29 mouse cellular contexts compared by ENCODE assay signal in genomic region chr17:40342497-40343009, GRCm38 (mm10). TPM values are rescaled to one million over a fixed set of nuclear protein-coding genes. Genes with fewer than 3 reads are reported as not detected.
DNase-seq lines count a peak whose midpoint lies in the region; ATAC-seq and TF ChIP-seq lines count a peak whose summit lies in the region.
"Had no signal": no experiment of that assay in that cellular context is flagged by ENCODE, and none has a peak within 500 bp of the region (broad histone marks: within the 10 kb centered on the region; RNA-seq: fewer than 3 reads in every experiment).

No protein-coding gene starts in this region.

- DNase-seq in kidney, adult 2 months: peak; percentile 64
- no peak for DNase-seq in kidney, postnatal 14 days
- peak; percentile 8 for DNase-seq in kidney, adult 9 months
- no peak for DNase-seq in kidney, adult 18-20 months
- DNase-seq in kidney, postnatal 25 days: no peak
- DNase-seq in Patski (ENCODE audit: low read depth, low spot score): peak; percentile 63
- DNase-seq: adrenal gland, adult 2 months; adrenal gland, postnatal 10 days; adrenal gland, postnatal 25 days; B cell, adult 2 months; cerebellum, adult 11 months; cerebellum, adult 18-20 months; cerebellum, adult 8-10 months; cerebellum, adult 9-11 months; cerebellum, postnatal 14 days; cerebellum, postnatal 36 days; embryo, embryonic 11 days had no signal

- TF ChIP-seq CTCF in kidney, adult 2 months (conservative IDR thresholded peaks at IDR 0.05; ENCODE audit: insufficient read depth, insufficient read length, low read depth, low read length): no peak
- no peak for TF ChIP-seq CTCF in Patski (IDR thresholded peaks at IDR 0.05)

- TF ChIP-seq POLR2A in kidney, adult 2 months (IDR thresholded peaks at IDR 0.05; ENCODE audit: low read depth, low read length): no peak

- no peak overlapping the region for H3K4me2 ChIP-seq in kidney, embryonic 16.5 days (replicated peaks; ENCODE audit: low read depth, low read length)
- H3K4me2 ChIP-seq: embryonic facial prominence, embryonic 13.5 days; embryonic facial prominence, embryonic 15.5 days; forebrain, embryonic 12.5 days had no signal

- H3K4me1 ChIP-seq in kidney, adult 2 months (ENCODE audit: control insufficient read depth, insufficient read depth, low read length): no peaks in the 10 kb centered on the region; the same call in 1 of the 2 replicates
- H3K4me1 ChIP-seq in kidney, embryonic 16.5 days (ENCODE audit: insufficient read depth, low read length): no peaks in the 10 kb centered on the region
- H3K4me1 ChIP-seq: embryonic facial prominence, embryonic 13.5 days; embryonic facial prominence, embryonic 15.5 days; forebrain, embryonic 10.5 days; forebrain, embryonic 12.5 days had no signal

- POLR2A ChIA-PET in Patski (lab: Charles Lee): no interaction called here

- ATAC-seq in kidney, embryonic 16.5 days (ENCODE audit: low FRiP score, low TSS enrichment): peak; percentile 59; the same call in 1 of the 2 replicates
- peak; percentile 94 for ATAC-seq in Patski
- ATAC-seq: CD4-positive, CD25-positive, alpha-beta regulatory T cell, adult 4 months; forebrain, embryonic 14.5 days had no signal

- no peaks in the 10 kb centered on the region for H3K27me3 ChIP-seq in kidney, adult 2 months (replicated peaks; ENCODE audit: control insufficient read depth, insufficient read depth, low read length)
- H3K27me3 ChIP-seq in kidney, embryonic 16.5 days (ENCODE audit: insufficient read depth, low read length): no peaks in the 10 kb centered on the region
- H3K27me3 ChIP-seq in Patski: no peaks in the 10 kb centered on the region
- H3K27me3 ChIP-seq: CH12.LX; embryonic facial prominence, embryonic 13.5 days; embryonic facial prominence, embryonic 15.5 days; forebrain, embryonic 12.5 days had no signal

- 35% methylated on average over 3 of the region's 3 CpGs for WGBS in kidney, adult 2 months
- WGBS in kidney, embryonic 16.5 days: 67% methylated on average over 3 of the region's 3 CpGs

- no peak overlapping the region for H3K27ac ChIP-seq in kidney, adult 2 months (ENCODE audit: insufficient read depth, low read depth, low read length)
- H3K27ac ChIP-seq in kidney, embryonic 16.5 days (ENCODE audit: low read length): no peak overlapping the region
- H3K27ac ChIP-seq: embryonic facial prominence, embryonic 13.5 days; embryonic facial prominence, embryonic 15.5 days; forebrain, embryonic 10.5 days; forebrain, embryonic 12.5 days had no signal

- H3K36me3 ChIP-seq in kidney, adult 2 months (ENCODE audit: control insufficient read depth, insufficient read depth, low read length): no peaks in the 10 kb centered on the region
- no peaks in the 10 kb centered on the region for H3K36me3 ChIP-seq in kidney, embryonic 16.5 days (ENCODE audit: insufficient read depth, low read length)
- H3K36me3 ChIP-seq: embryonic facial prominence, embryonic 13.5 days; embryonic facial prominence, embryonic 15.5 days; forebrain, embryonic 10.5 days; forebrain, embryonic 12.5 days; G1E had no signal

- H3K9me3 ChIP-seq in kidney, embryonic 16.5 days (ENCODE audit: low read length): no peaks in the 10 kb centered on the region
- H3K9me3 ChIP-seq: embryonic facial prominence, embryonic 13.5 days; embryonic facial prominence, embryonic 15.5 days; forebrain, embryonic 10.5 days; forebrain, embryonic 12.5 days; G1E had no signal

- CTCF ChIA-PET in Patski (lab: Charles Lee): interaction anchor here (0.8 to 1.8 kb wide), 2 partner anchors 12 to 16 kb away, joined by 3 to 4 read pairs; no protein-coding TSS in a partner anchor

- H3K9ac ChIP-seq in kidney, embryonic 16.5 days (replicated peaks; ENCODE audit: low read length): no peak overlapping the region
- H3K9ac ChIP-seq: embryonic facial prominence, embryonic 13.5 days; embryonic facial prominence, embryonic 15.5 days; forebrain, embryonic 12.5 days had no signal

- no peak overlapping the region for H3K4me3 ChIP-seq in kidney, adult 2 months (ENCODE audit: insufficient read depth, low read depth, low read length)
- H3K4me3 ChIP-seq in kidney, embryonic 16.5 days (ENCODE audit: low read length): no peak overlapping the region
- H3K4me3 ChIP-seq: embryonic facial prominence, embryonic 13.5 days; embryonic facial prominence, embryonic 15.5 days; erythroblast, embryonic 14.5 days; forebrain, embryonic 10.5 days; forebrain, embryonic 12.5 days had no signal

- in situ Hi-C loops in Patski (cut with MboI; ENCODE audit: low pct_unique_long_range_greater_than_20kb): no loop called here

RNA-seq across cellular contexts. Expression of gene Crisp1, which starts 23.5 kb away (rescaled TPM):
- polyA plus RNA-seq in kidney, adult 2 months (2012; rRNA removed): 0.05 TPM in 1 of 2 replicates, not detected in the other
- polyA plus RNA-seq in kidney, embryonic 16.5 days (2015; fragmentation: Nextera tagmentation; extraction: Ambion mirVana): 0.21 TPM in 2 replicates
- 1.8 TPM for polyA plus RNA-seq in Patski (2021)
- polyA plus RNA-seq: adrenal gland, adult 2 months; brain, embryonic 14.5 days; CD4-positive, CD25-positive, alpha-beta regulatory T cell, adult 4 months; embryonic facial prominence, embryonic 11.5 days; erythroblast, embryonic 14.5 days; forebrain, embryonic 10.5 days; forebrain, embryonic 12.5 days; forebrain, embryonic 14.5 days; G1E had no signal

Comparison
In these comparisons a context has a peak if more than half of its experiments do, and no peak if none do; other contexts are left out.
1. DNase-seq: peak in kidney, adult 2 months (single experiment), kidney, adult 9 months (single experiment) and Patski (single experiment); none in kidney, postnatal 14 days (single experiment), kidney, adult 18-20 months (single experiment) and kidney, postnatal 25 days (0 of 2).